Mouse (Mus musculus) T-helper 2 cell (primary cell): ENCODE data around the gene Dnmt3a.

Experiments
- in situ Hi-C: fragments of 300-600 bp; cut with MboI, MseI; formaldehyde crosslinking; loops from one replicate; pipeline ENCODE4 v1.15.1; 2025; ENCODE audit warnings: high pct_unique_total_duplicates

Dnmt3a gene

GRCm38 (mm10) chr12:3877376-3877775 lies 71.6 kb downstream of the Dnmt3a start:
- in situ Hi-C loops: no loop called here

- in situ Hi-C loops: no loop called here
Measured at GRCm38 (mm10) chr12:3881474-3881873, 75.7 kb downstream of the Dnmt3a start.

GRCm38 (mm10) chr12:3884892-3885493 lies 79.2 kb downstream of the Dnmt3a start:
- in situ Hi-C loops: no loop called here

- in situ Hi-C loops: no loop called here
Measured at GRCm38 (mm10) chr12:3886601-3887000, 80.8 kb downstream of the Dnmt3a start.

GRCm38 (mm10) chr12:3887515-3888325 lies 81.9 kb downstream of the Dnmt3a start:
- in situ Hi-C loops: no loop called here

GRCm38 (mm10) chr12:3889875-3890635 lies 84.2 kb downstream of the Dnmt3a start:
- in situ Hi-C loops: no loop called here

- in situ Hi-C loops: no loop called here
Measured at GRCm38 (mm10) chr12:3890753-3891751, 85.2 kb downstream of the Dnmt3a start.

GRCm38 (mm10) chr12:3891779-3892239 lies 86.0 kb downstream of the Dnmt3a start:
- in situ Hi-C loops: no loop called here

- in situ Hi-C loops: no loop called here
Measured at GRCm38 (mm10) chr12:3892240-3893059, 86.6 kb downstream of the Dnmt3a start.

- in situ Hi-C loops: no loop called here
Measured at GRCm38 (mm10) chr12:3893335-3893734, 87.5 kb downstream of the Dnmt3a start.

- in situ Hi-C loops: no loop called here
Measured at GRCm38 (mm10) chr12:3894525-3894924, 88.7 kb downstream of the Dnmt3a start.

GRCm38 (mm10) chr12:3897057-3897545 lies 91.3 kb downstream of the Dnmt3a start:
- in situ Hi-C loops: no loop called here

- in situ Hi-C loops: no loop called here
Measured at GRCm38 (mm10) chr12:3898811-3899210, 93.0 kb downstream of the Dnmt3a start.

GRCm38 (mm10) chr12:3905436-3905835 lies 99.6 kb downstream of the Dnmt3a start:
- in situ Hi-C loops: no loop called here

GRCm38 (mm10) chr12:3906308-3906707 lies 100.5 kb downstream of the Dnmt3a start:
- in situ Hi-C loops: no loop called here

- in situ Hi-C loops: no loop called here
Measured at GRCm38 (mm10) chr12:3907008-3907407, 101.2 kb downstream of the Dnmt3a start.

- in situ Hi-C loops: no loop called here
Measured at GRCm38 (mm10) chr12:3907418-3907817, 101.6 kb downstream of the Dnmt3a start.

- in situ Hi-C loops: no loop called here
Measured at GRCm38 (mm10) chr12:3910466-3911093, 104.8 kb downstream of the Dnmt3a start.

GRCm38 (mm10) chr12:3911831-3912348 lies 106.1 kb downstream of the Dnmt3a start:
- in situ Hi-C loops: no loop called here
